Mouse (Mus musculus) CH12.LX (cell line): ENCODE results near the gene Tlcd1. TPM values are rescaled to one million over a fixed set of nuclear protein-coding genes. Genes with fewer than 3 reads are reported as not detected.

Experiments used
- DNase-seq: peaks from one replicate; pipeline ENCODE4 v3.0.0-alpha.2; 2013; ENCODE audit errors: extremely low read depth
- H3K27ac ChIP-seq: 2 replicates; pipeline ENCODE4 v1.5.1; 2012; ENCODE audit warnings: low read depth, mild to moderate bottlenecking, control low read depth, moderate library complexity; ENCODE audit not compliant: insufficient read depth
- H3K27me3 ChIP-seq: replicated peaks from 2 replicates; pipeline ENCODE3; 2012; ENCODE audit warnings: inconsistent platforms
- H3K36me3 ChIP-seq, 2 experiments: replicated peaks in 1 of 2; 2 replicates each; pipeline versions ENCODE3 to v1.6.1; 2012; ENCODE audit warnings: inconsistent platforms in 1 of 2, low read length in 1 of 2, mild to moderate bottlenecking in 1 of 2, mixed read lengths in 1 of 2, moderate library complexity in 1 of 2; ENCODE audit not compliant: control insufficient read depth in 1 of 2, insufficient read depth in 1 of 2
- H3K4me1 ChIP-seq, 2 experiments: 2 replicates each; pipeline ENCODE4 v1.6.1; 2012; ENCODE audit warnings: inconsistent platforms in 1 of 2, moderate library complexity in 1 of 2; ENCODE audit not compliant: insufficient read depth in 2 of 2, control insufficient read depth in 1 of 2
- H3K4me2 ChIP-seq: 2 replicates; pipeline ENCODE4 v1.6.1; 2012; ENCODE audit warnings: low read depth, mild to moderate bottlenecking, control low read depth; ENCODE audit not compliant: poor library complexity, insufficient read depth, severe bottlenecking
- H3K4me3 ChIP-seq, 3 experiments: fragments of 150-350 bp in 1 of 3; sonication (generic) in 1 of 3; replicated peaks in 1 of 3; 2 replicates each; pipeline versions ENCODE3 to v1.5.1; 2011 to 2012; ENCODE audit warnings: low read depth in 2 of 3, low read length in 2 of 3, mild to moderate bottlenecking in 2 of 3, moderate library complexity in 2 of 3, control low read depth in 1 of 3, improper control_type of control experiment in 1 of 3, inconsistent platforms in 1 of 3, mixed read lengths in 1 of 3; ENCODE audit not compliant: poor library complexity in 1 of 3
- H3K79me2 ChIP-seq: replicated peaks from 2 replicates; pipeline ENCODE4 v1.6.1; 2012; ENCODE audit warnings: mild to moderate bottlenecking, moderate library complexity; ENCODE audit not compliant: control insufficient read depth, poor library complexity, insufficient read depth, severe bottlenecking; ENCODE audit errors: extremely low read depth
- H3K9ac ChIP-seq: 2 replicates; pipeline ENCODE4 v1.6.1; 2012; ENCODE audit warnings: low read depth, mild to moderate bottlenecking, control low read depth, moderate library complexity; ENCODE audit not compliant: insufficient read depth
- H3K9me3 ChIP-seq: replicated peaks from 2 replicates; pipeline ENCODE3; 2012; ENCODE audit warnings: low read length, inconsistent platforms, mixed read lengths
- E2F4 ChIP-seq: IDR thresholded peaks from 2 replicates; pipeline ENCODE4 v1.6.1; 2011; ENCODE audit warnings: low read depth, low read length, improper control_type of control experiment; ENCODE audit not compliant: insufficient replicate concordance
- ELF1 ChIP-seq: IDR thresholded peaks from 2 replicates; pipeline ENCODE4 v1.6.1; 2014; ENCODE audit warnings: low read depth, mild to moderate bottlenecking, inconsistent platforms, low read length, improper control_type of control experiment
- JUN ChIP-seq: IDR thresholded peaks from 2 replicates; pipeline ENCODE4 v1.6.1; 2011; ENCODE audit warnings: low read depth, mild to moderate bottlenecking, low read length, improper control_type of control experiment, moderate library complexity; ENCODE audit not compliant: insufficient read depth
- KAT2A ChIP-seq: IDR thresholded peaks from 2 replicates; pipeline ENCODE4 v1.6.1; 2012; ENCODE audit warnings: low read length, improper control_type of control experiment, inconsistent platforms; ENCODE audit not compliant: insufficient replicate concordance
- MAX ChIP-seq: IDR thresholded peaks from 2 replicates; pipeline ENCODE4 v1.6.1; 2011; ENCODE audit warnings: low read length, improper control_type of control experiment
- MAZ ChIP-seq: IDR thresholded peaks from 2 replicates; pipeline ENCODE4 v1.6.1; 2012; ENCODE audit warnings: low read depth, mild to moderate bottlenecking, inconsistent platforms, low read length, improper control_type of control experiment, moderate library complexity
- MEF2A ChIP-seq: IDR thresholded peaks from 2 replicates; pipeline ENCODE4 v1.6.1; 2014; ENCODE audit warnings: low read depth, mild to moderate bottlenecking, inconsistent platforms, low read length, improper control_type of control experiment, borderline replicate concordance
- MYC ChIP-seq: IDR thresholded peaks from 2 replicates; pipeline ENCODE4 v1.6.1; 2011; ENCODE audit warnings: low read depth, mild to moderate bottlenecking, improper control_type of control experiment, low read length
- NRF1 ChIP-seq: IDR thresholded peaks from 2 replicates; pipeline ENCODE4 v1.6.1; 2014; ENCODE audit warnings: low read depth, mild to moderate bottlenecking, inconsistent platforms, low read length, improper control_type of control experiment, moderate library complexity
- POLR2A ChIP-seq: IDR thresholded peaks from 2 replicates; pipeline ENCODE4 v1.6.1; 2011; ENCODE audit warnings: low read depth, mild to moderate bottlenecking, improper control_type of control experiment, low read length
- POLR2AphosphoS2 ChIP-seq: IDR thresholded peaks from 2 replicates; pipeline ENCODE4 v1.6.1; 2011; ENCODE audit warnings: low read depth, low read length, improper control_type of control experiment
- RAD21 ChIP-seq: IDR thresholded peaks from 2 replicates; pipeline ENCODE4 v1.6.1; 2011; ENCODE audit warnings: low read depth, mild to moderate bottlenecking, low read length, improper control_type of control experiment, moderate library complexity
- SIN3A ChIP-seq: IDR thresholded peaks from 2 replicates; pipeline ENCODE4 v1.6.1; 2012; ENCODE audit warnings: low read length, improper control_type of control experiment, inconsistent platforms
- SMC3 ChIP-seq: IDR thresholded peaks from 2 replicates; pipeline ENCODE4 v1.6.1; 2011; ENCODE audit warnings: low read depth, low read length, improper control_type of control experiment
- TBP ChIP-seq: conservative IDR thresholded peaks from 2 replicates; pipeline ENCODE4 v1.6.1; 2011; ENCODE audit warnings: low read depth, low read length, improper control_type of control experiment
- TCF12 ChIP-seq: IDR thresholded peaks from 2 replicates; pipeline ENCODE4 v1.6.1; 2014; ENCODE audit warnings: low read depth, mild to moderate bottlenecking, inconsistent platforms, low read length, improper control_type of control experiment
- UBTF ChIP-seq: IDR thresholded peaks from 2 replicates; pipeline ENCODE4 v1.6.1; 2012; ENCODE audit warnings: low read depth, mild to moderate bottlenecking, inconsistent platforms, low read length, improper control_type of control experiment, moderate library complexity
- USF1 ChIP-seq: IDR thresholded peaks from 2 replicates; pipeline ENCODE4 v1.6.1; 2014; ENCODE audit warnings: low read depth, mild to moderate bottlenecking, inconsistent platforms, low read length, improper control_type of control experiment
- USF2 ChIP-seq: conservative IDR thresholded peaks from 2 replicates; pipeline ENCODE4 v1.6.1; 2011; ENCODE audit warnings: low read depth, low read length, improper control_type of control experiment
- ZC3H11A ChIP-seq: IDR thresholded peaks from 2 replicates; pipeline ENCODE4 v1.6.1; 2012; ENCODE audit warnings: low read depth, mild to moderate bottlenecking, inconsistent platforms, low read length, improper control_type of control experiment
- ZMIZ1 ChIP-seq: IDR thresholded peaks from 2 replicates; pipeline ENCODE4 v1.6.1; 2012; ENCODE audit warnings: low read depth, mild to moderate bottlenecking, inconsistent platforms, low read length, improper control_type of control experiment
- ZNF384 ChIP-seq: IDR thresholded peaks from 2 replicates; pipeline ENCODE4 v1.6.1; 2012; ENCODE audit warnings: low read depth, low read length, improper control_type of control experiment, inconsistent platforms
- dilution Hi-C: fragments of 300-500 bp; cut with MboI; formaldehyde crosslinking; loops from 2 replicates; pipeline ENCODE4 v1.14.3; 2020; ENCODE audit warnings: low sequenced_read_pairs; ENCODE audit not compliant: extremely low pct_unique_long_range_greater_than_20kb, extremely low pct_ligation_motif_present
- in situ Hi-C: fragments of 300-500 bp; cut with MboI; formaldehyde crosslinking; loops from 3 replicates; pipeline ENCODE4 v1.14.3; 2019; ENCODE audit warnings: low sequenced_read_pairs, low pct_ligation_motif_present, low pct_unique_long_range_greater_than_20kb, mixed read lengths
- polyA plus RNA-seq: library from polyadenylated mRNA; unstranded; fragments of >175 nt; gene quantifications from 2 replicates; pipeline ENCODE4 v1.2.1, GENCODE M21; 2012; ENCODE audit warnings: low read depth; ENCODE audit not compliant: insufficient read length
- total RNA-seq, 2 experiments: library from RNA; depleted of rRNA; stranded (reverse); fragments of 300-350 nt in 1 of 2; fragments of >200 nt in 1 of 2; gene quantifications; 2 replicates each; pipeline ENCODE4 v1.2.3; 2012 to 2014

Tlcd1 gene
- total and polyA plus RNA-seq, 3 experiments, result 15.6 to 20.3 (median 16.4) TPM

DNA sequence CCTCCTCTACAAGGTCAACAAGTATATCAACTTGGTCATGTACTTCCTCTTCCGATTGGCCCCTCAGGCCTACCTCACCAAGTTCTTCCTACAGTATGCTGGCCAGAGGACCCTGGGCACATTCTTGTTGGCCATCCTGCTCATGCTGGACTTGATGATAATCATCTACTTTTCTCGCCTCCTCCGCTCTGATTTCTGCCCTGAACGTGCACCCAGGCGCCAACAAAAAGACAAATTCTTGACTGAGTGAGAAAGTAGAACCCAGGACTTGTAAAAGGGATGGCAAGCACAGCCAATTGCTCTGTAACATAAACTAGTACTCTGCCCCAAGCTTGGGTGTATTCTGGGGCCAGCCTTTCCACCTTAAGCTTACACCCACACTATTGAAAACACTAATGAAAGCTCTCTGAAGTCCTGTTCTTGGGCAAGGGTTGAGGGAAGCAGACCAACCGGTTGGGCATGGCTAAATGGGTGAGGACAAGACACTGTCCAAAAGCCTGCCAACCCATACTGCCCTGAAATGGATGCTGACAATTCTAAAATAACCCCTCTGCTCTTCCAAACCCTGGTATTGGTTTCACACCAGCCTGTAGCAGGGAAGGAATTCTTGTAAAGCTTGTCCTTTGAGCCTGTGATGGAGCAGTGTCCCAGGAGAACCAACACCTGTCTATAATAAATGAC is 3.7 kb downstream of the Tlcd1 start:
- Histone ChIP-seq H3K4me2 (peak overlapping the region; percentile 59), H3K79me2 (peaks cover 38% of the 10 kb centered on the region), H3K4me1 (peaks cover 13 to 53% of the 10 kb centered on the region in 2 experiments), H3K27me3 (no peaks in the 10 kb centered on the region), H3K27ac (peak overlapping the region; percentile 94), H3K9me3 (no peaks in the 10 kb centered on the region), H3K36me3 (peaks cover 26 to 40% of the 10 kb centered on the region in 2 experiments), H3K4me3 (peak overlapping the region in 1 of 3 experiments; percentile 65), H3K9ac (peak overlapping the region; percentile 29; the same call in 1 of the 2 replicates)
- DNase-seq, result no peak
- in situ Hi-C loops (no loop called here), dilution Hi-C loops (no loop called here)
- no peak; the same call in 1 of the 2 replicates for TF ChIP-seq SIN3A
- 0 out of 2 replicates have a peak, but pooled peaks have one; percentile 7 for TF ChIP-seq ELF1
- no peak for TF ChIP-seq ZC3H11A
- no peak for TF ChIP-seq TBP
- no peak for TF ChIP-seq SMC3
- no peak for TF ChIP-seq USF1
- no peak for TF ChIP-seq JUN
- TF ChIP-seq MAZ, result no peak
- no peak for TF ChIP-seq MEF2A
- TF ChIP-seq ZNF384, result no peak
- TF ChIP-seq E2F4, result no peak
- TF ChIP-seq KAT2A, result no peak
- TF ChIP-seq POLR2A, result no peak; the same call in 1 of the 2 replicates
- peak; percentile 79; the same call in 1 of the 2 replicates for TF ChIP-seq ZMIZ1
- TF ChIP-seq RAD21, result no peak
- TF ChIP-seq UBTF, result peak; percentile 61; the same call in 1 of the 2 replicates
- TF ChIP-seq MAX, result no peak
- no peak for TF ChIP-seq TCF12
- TF ChIP-seq MYC, result no peak
- TF ChIP-seq NRF1, result no peak
- TF ChIP-seq USF2, result no peak
- TF ChIP-seq POLR2AphosphoS2, result no peak
